In the genomic region with DNA sequence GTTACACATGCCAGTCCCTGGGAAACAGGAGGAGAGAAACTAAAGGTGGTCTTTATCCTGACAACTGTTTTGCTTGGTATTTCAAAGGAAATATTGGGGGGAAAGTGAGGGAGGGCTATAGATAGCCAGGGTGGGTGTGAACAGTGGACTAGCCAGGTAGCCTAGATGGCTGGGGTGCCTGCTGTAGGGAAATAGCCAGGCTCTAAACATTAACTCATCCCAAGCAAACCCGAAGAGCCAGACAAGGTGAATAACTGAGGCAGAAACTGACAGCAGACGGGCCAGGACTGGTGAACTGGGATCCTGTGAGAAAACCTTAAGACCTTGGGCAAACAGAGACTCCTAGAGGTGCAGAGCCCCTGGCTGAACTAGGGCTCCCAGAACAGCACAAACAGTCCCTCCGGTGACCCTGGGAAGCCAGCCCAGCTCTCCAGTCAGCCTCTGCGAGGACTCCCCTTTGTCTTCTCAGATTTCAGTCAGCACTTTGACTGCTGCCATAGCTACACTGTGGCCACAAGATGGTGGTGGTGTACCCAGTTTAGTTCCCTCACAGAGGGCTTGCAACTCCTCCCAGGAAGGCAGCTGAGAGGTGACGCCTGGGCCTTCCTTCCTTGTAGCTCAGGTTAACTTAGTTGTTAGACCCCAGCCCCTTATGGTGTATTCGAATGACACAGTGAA, we compare ENCODE assay signal across 8 mouse cellular contexts. TPM values are rescaled to one million over a fixed set of nuclear protein-coding genes. Genes with fewer than 3 reads are reported as not detected.
A peak's percentile ranks its signal among the peaks of the same experiment; 100 is the strongest.
DNase-seq lines count a peak whose midpoint lies in the region; ATAC-seq and TF ChIP-seq lines count a peak whose summit lies in the region.

No protein-coding gene starts in this region.

- peak overlapping the region; percentile 88 for H3K27ac ChIP-seq in embryonic facial prominence, embryonic 13.5 days
- H3K27ac ChIP-seq in kidney, adult 2 months (ENCODE audit: insufficient read depth, low read depth, low read length): peak overlapping the region; percentile 26
- H3K27ac ChIP-seq in limb, embryonic 12.5 days: peak overlapping the region; percentile 81
- peak overlapping the region; percentile 71 for H3K27ac ChIP-seq in midbrain, embryonic 15.5 days
- peak overlapping the region; percentile 10; the same call in 1 of the 2 replicates for H3K27ac ChIP-seq in stomach, embryonic 14.5 days (ENCODE audit: low read length)

- no peak overlapping the region for H3K4me3 ChIP-seq in embryonic facial prominence, embryonic 13.5 days
- H3K4me3 ChIP-seq in kidney, adult 2 months (ENCODE audit: insufficient read depth, low read depth, low read length): no peak overlapping the region
- no peak overlapping the region for H3K4me3 ChIP-seq in limb, embryonic 12.5 days (replicated peaks)
- no peak overlapping the region for H3K4me3 ChIP-seq in midbrain, embryonic 15.5 days
- H3K4me3 ChIP-seq in stomach, embryonic 14.5 days (ENCODE audit: low read depth, low read length): no peak overlapping the region

- H3K36me3 ChIP-seq in embryonic facial prominence, embryonic 13.5 days: peaks cover 55% of the 10 kb centered on the region
- H3K36me3 ChIP-seq in kidney, adult 2 months (ENCODE audit: control insufficient read depth, insufficient read depth, low read length): no peaks in the 10 kb centered on the region; the same call in none of the 2 replicates
- peaks cover 54% of the 10 kb centered on the region for H3K36me3 ChIP-seq in limb, embryonic 12.5 days
- peaks cover 20% of the 10 kb centered on the region; the same call in 1 of the 2 replicates for H3K36me3 ChIP-seq in midbrain, embryonic 15.5 days (replicated peaks)
- H3K36me3 ChIP-seq in stomach, embryonic 14.5 days (ENCODE audit: control insufficient read depth, insufficient read depth, low read length): peaks cover 55% of the 10 kb centered on the region

- no peak for TF ChIP-seq POLR2A in kidney, adult 2 months (IDR thresholded peaks at IDR 0.05; ENCODE audit: low read depth, low read length)

- peaks cover 8% of the 10 kb centered on the region for H3K4me1 ChIP-seq in embryonic facial prominence, embryonic 13.5 days
- peaks cover 28% of the 10 kb centered on the region for H3K4me1 ChIP-seq in kidney, adult 2 months (ENCODE audit: control insufficient read depth, insufficient read depth, low read length)
- peaks cover 4% of the 10 kb centered on the region; the same call in 1 of the 2 replicates for H3K4me1 ChIP-seq in limb, embryonic 12.5 days (replicated peaks)
- peaks cover 5% of the 10 kb centered on the region for H3K4me1 ChIP-seq in midbrain, embryonic 15.5 days
- peaks cover 1% of the 10 kb centered on the region; the same call in 1 of the 2 replicates for H3K4me1 ChIP-seq in stomach, embryonic 14.5 days (ENCODE audit: control insufficient read depth, insufficient read depth, low read length)

- ATAC-seq in embryonic facial prominence, embryonic 13.5 days (ENCODE audit: insufficient number of reproducible peaks, insufficient read depth, low FRiP score, low TSS enrichment, low read depth): peak; percentile 83
- ATAC-seq in limb, embryonic 12.5 days (ENCODE audit: insufficient number of reproducible peaks, insufficient read depth, low FRiP score, low TSS enrichment, low read depth): peak; percentile 84
- peak; percentile 88 for ATAC-seq in midbrain, embryonic 15.5 days (replicated peaks)
- ATAC-seq in stomach, embryonic 14.5 days (ENCODE audit: insufficient number of reproducible peaks, insufficient read depth, low FRiP score, low read depth): peak; percentile 73

- peak; percentile 88 for DNase-seq in 3T3-L1 (ENCODE audit: low read depth, low spot score)
- peak; percentile 76 for DNase-seq in adrenal gland, adult 8-10 months
- peak; percentile 82 for DNase-seq in heart, adult 8-10 months (ENCODE audit: low spot score)
- DNase-seq in kidney, adult 2 months: peak; percentile 90

- WGBS in embryonic facial prominence, embryonic 13.5 days: 24% methylated on average over 6 of the region's 6 CpGs
- 14% methylated on average over 6 of the region's 6 CpGs for WGBS in kidney, adult 2 months
- WGBS in limb, embryonic 12.5 days: 30% methylated on average over 6 of the region's 6 CpGs
- 39% methylated on average over 6 of the region's 6 CpGs for WGBS in midbrain, embryonic 15.5 days
- whole genome bisulfite sequencing in stomach, embryonic 14.5 days: 19% methylated on average over 6 of the region's 6 CpGs

- no peaks in the 10 kb centered on the region for H3K27me3 ChIP-seq in embryonic facial prominence, embryonic 13.5 days
- no peaks in the 10 kb centered on the region for H3K27me3 ChIP-seq in kidney, adult 2 months (replicated peaks; ENCODE audit: control insufficient read depth, insufficient read depth, low read length)
- no peaks in the 10 kb centered on the region for H3K27me3 ChIP-seq in limb, embryonic 12.5 days
- no peaks in the 10 kb centered on the region for H3K27me3 ChIP-seq in midbrain, embryonic 15.5 days (replicated peaks)
- no peaks in the 10 kb centered on the region for H3K27me3 ChIP-seq in stomach, embryonic 14.5 days (ENCODE audit: control insufficient read depth, insufficient read depth, low read length)

- H3K9ac ChIP-seq in embryonic facial prominence, embryonic 13.5 days: peak overlapping the region; percentile 49; the same call in 1 of the 2 replicates
- no peak overlapping the region for H3K9ac ChIP-seq in limb, embryonic 12.5 days (replicated peaks)
- H3K9ac ChIP-seq in midbrain, embryonic 15.5 days: no peak overlapping the region
- no peak overlapping the region for H3K9ac ChIP-seq in stomach, embryonic 14.5 days (replicated peaks; ENCODE audit: low read depth, low read length)

- H3K4me2 ChIP-seq in embryonic facial prominence, embryonic 13.5 days: no peak overlapping the region
- no peak overlapping the region for H3K4me2 ChIP-seq in limb, embryonic 12.5 days
- no peak overlapping the region for H3K4me2 ChIP-seq in midbrain, embryonic 15.5 days
- H3K4me2 ChIP-seq in stomach, embryonic 14.5 days (replicated peaks; ENCODE audit: low read depth, low read length): no peak overlapping the region

- peak; percentile 99 for TF ChIP-seq CTCF in kidney, adult 2 months (conservative IDR thresholded peaks at IDR 0.05; ENCODE audit: insufficient read depth, insufficient read length, low read depth, low read length)

- no peaks in the 10 kb centered on the region for H3K9me3 ChIP-seq in embryonic facial prominence, embryonic 13.5 days
- no peaks in the 10 kb centered on the region for H3K9me3 ChIP-seq in limb, embryonic 12.5 days
- no peaks in the 10 kb centered on the region for H3K9me3 ChIP-seq in midbrain, embryonic 15.5 days
- H3K9me3 ChIP-seq in stomach, embryonic 14.5 days (ENCODE audit: control insufficient read depth, low read depth, low read length): no peaks in the 10 kb centered on the region

RNA-seq across cellular contexts. Expression of gene Cdc25a, which starts 19.2 kb away (rescaled TPM):
- total RNA-seq in adrenal gland, adult 8-10 months (2022): 10 to 100 TPM; 10.5 to 14.5 (median 10.8) TPM
- polyA plus RNA-seq in embryonic facial prominence, embryonic 13.5 days (2015; fragmentation: Nextera tagmentation; extraction: Ambion mirVana): 33.2 and 35.1 TPM in 2 replicates
- 1 to 10 TPM; 4.8 to 5.6 (median 5.2) TPM for total RNA-seq in heart, adult 8-10 months (2022)
- polyA plus RNA-seq in kidney, adult 2 months (2012; rRNA removed): 3.2 and 4.3 TPM in 2 replicates
- polyA plus RNA-seq in limb, embryonic 12.5 days (2016; fragmentation: Nextera tagmentation; extraction: Ambion mirVana): 49.5 and 55.5 TPM in 2 replicates
- 12.4 and 14.7 TPM in 2 replicates for polyA plus RNA-seq in midbrain, embryonic 15.5 days (2015; fragmentation: Nextera tagmentation; extraction: Ambion mirVana)
- polyA plus RNA-seq in stomach, embryonic 14.5 days (2014; fragmentation: Nextera tagmentation; extraction: Ambion mirVana): 25.2 and 29.8 TPM in 2 replicates

RNA-seq across cellular contexts. Expression of gene Map4, which starts 36.7 kb away (rescaled TPM):
- total RNA-seq in adrenal gland, adult 8-10 months (2022): 100 to 1,000 TPM in 2 of 4 experiments, 10 to 100 TPM in 2; 75.9 to 139 (median 108) TPM
- 58.0 and 61.0 TPM in 2 replicates for polyA plus RNA-seq in embryonic facial prominence, embryonic 13.5 days (2015; fragmentation: Nextera tagmentation; extraction: Ambion mirVana)
- 100 to 1,000 TPM; 319 to 422 (median 395) TPM for total RNA-seq in heart, adult 8-10 months (2022)
- 99.0 and 107 TPM in 2 replicates for polyA plus RNA-seq in kidney, adult 2 months (2012; rRNA removed)
- polyA plus RNA-seq in limb, embryonic 12.5 days (2016; fragmentation: Nextera tagmentation; extraction: Ambion mirVana): 45.1 and 50.2 TPM in 2 replicates
- polyA plus RNA-seq in midbrain, embryonic 15.5 days (2015; fragmentation: Nextera tagmentation; extraction: Ambion mirVana): 167 and 181 TPM in 2 replicates
- 62.0 and 65.2 TPM in 2 replicates for polyA plus RNA-seq in stomach, embryonic 14.5 days (2014; fragmentation: Nextera tagmentation; extraction: Ambion mirVana)

RNA-seq across cellular contexts. Expression of gene Camp, which starts 45.1 kb away (rescaled TPM):
- total RNA-seq in adrenal gland, adult 8-10 months (2022): not detected
- polyA plus RNA-seq in embryonic facial prominence, embryonic 13.5 days (2015; fragmentation: Nextera tagmentation; extraction: Ambion mirVana): 0.76 and 3.4 TPM in 2 replicates
- under 1 TPM in 1 of 4 experiments, not detected in 3; 0.49 TPM for total RNA-seq in heart, adult 8-10 months (2022)
- not detected in 2 replicates for polyA plus RNA-seq in kidney, adult 2 months (2012; rRNA removed)
- polyA plus RNA-seq in limb, embryonic 12.5 days (2016; fragmentation: Nextera tagmentation; extraction: Ambion mirVana): 0.49 and 0.76 TPM in 2 replicates
- 2.6 TPM in 1 of 2 replicates, not detected in the other for polyA plus RNA-seq in midbrain, embryonic 15.5 days (2015; fragmentation: Nextera tagmentation; extraction: Ambion mirVana)
- polyA plus RNA-seq in stomach, embryonic 14.5 days (2014; fragmentation: Nextera tagmentation; extraction: Ambion mirVana): 7.5 and 7.8 TPM in 2 replicates

Comparison
In these comparisons a context has a peak if more than half of its experiments do, and no peak if none do; other contexts are left out.
1. H3K27ac ChIP-seq: peak in every context shown above with its lines; median percentile 88 in embryonic facial prominence, embryonic 13.5 days; 81 in limb, embryonic 12.5 days; 71 in midbrain, embryonic 15.5 days; 26 in kidney, adult 2 months; 10 in stomach, embryonic 14.5 days.